Mouse (Mus musculus): ENCODE data around the gene Mief2.
A peak's percentile ranks its signal among the peaks of the same experiment; 100 is the strongest.

Mief2 gene

GRCm38 (mm10) chr11:60719263-60719662 is 8.9 kb upstream of the Mief2 start:
- DNase-seq (ENCODE audit: low read depth, low spot score) = no peak

DNA sequence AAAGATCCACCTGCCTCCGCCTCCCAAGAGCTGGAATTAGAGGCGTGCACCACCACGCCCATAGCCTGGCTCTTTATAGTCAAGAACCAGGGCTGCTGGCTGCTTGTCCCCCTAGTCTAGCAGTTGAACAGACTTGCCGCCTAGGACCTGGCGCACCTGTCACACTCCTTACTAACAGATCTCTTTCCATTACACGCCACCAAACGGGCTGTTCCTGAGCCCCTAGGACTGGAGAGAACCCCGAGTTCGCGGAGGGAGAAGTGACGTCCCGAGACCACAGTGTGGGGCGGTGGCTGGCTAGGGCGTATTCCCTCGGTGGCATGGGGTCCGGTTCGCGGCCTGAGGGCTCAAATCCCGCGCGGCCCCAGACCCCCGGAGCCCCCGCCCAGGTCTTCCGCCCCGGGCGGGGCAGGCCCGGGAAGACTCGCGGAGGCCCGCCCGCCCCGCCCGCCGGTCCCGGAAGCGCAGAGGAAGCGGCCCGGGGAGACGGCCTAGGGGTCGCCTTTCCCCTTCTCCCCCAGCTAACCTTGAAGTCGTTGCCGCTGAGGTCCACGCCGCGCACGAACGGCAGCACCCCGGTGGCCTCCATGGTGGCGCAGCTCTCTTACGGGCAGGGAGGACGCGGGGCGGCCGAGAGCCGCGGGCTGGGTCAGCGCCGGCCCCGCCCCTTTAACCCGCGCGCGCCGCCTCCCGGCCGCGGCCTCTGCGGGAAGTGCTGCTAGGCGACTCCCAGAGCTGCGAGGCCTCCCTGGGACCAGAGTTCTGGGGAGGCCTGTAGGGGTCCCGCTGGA is 1.4 kb upstream of the Mief2 start, which contains the start of gene Flii:
Gene Flii (minus strand): TSS at position 663 of the 791 bp plus-strand sequence.
- DNase-seq (ENCODE audit: low read depth, low spot score) = peak; percentile 72

- DNase-seq (ENCODE audit: low read depth, low spot score) = no peak
These were observed 632 bp upstream of the Mief2 start for GRCm38 (mm10) chr11:60727392-60728140.

DNA sequence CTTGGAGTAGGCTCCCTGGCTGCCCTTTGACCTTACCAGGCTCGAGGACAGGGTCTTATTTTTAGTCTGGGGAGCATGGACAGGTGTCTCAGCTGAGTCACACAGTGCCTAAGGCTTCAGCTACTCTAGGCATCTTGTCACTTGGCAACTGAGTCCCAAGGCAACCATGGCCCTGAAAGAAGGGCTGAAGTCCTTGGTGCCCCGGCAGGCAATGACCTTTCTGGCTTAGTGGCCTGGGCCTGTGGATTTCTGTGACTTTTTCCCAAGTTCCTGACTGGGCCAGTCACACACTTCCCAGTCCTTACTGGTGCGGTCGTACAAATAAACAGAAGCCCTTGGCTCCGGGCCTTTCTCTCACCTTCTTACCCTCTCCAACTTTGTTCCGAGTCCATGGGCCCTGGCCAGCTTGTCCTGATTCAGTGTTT is 1.0 kb downstream of the Mief2 start:
- DNase-seq (ENCODE audit: low read depth, low spot score) = no peak

GRCm38 (mm10) chr11:60730169-60730568 is 2.0 kb downstream of the Mief2 start:
- no peak for DNase-seq (ENCODE audit: low read depth, low spot score)

GRCm38 (mm10) chr11:60731251-60731650 is 3.1 kb downstream of the Mief2 start:
- no peak for DNase-seq (ENCODE audit: low read depth, low spot score)

GRCm38 (mm10) chr11:60734206-60734605 is 6.0 kb downstream of the Mief2 start:
- no peak for DNase-seq (ENCODE audit: low read depth, low spot score)

DNA sequence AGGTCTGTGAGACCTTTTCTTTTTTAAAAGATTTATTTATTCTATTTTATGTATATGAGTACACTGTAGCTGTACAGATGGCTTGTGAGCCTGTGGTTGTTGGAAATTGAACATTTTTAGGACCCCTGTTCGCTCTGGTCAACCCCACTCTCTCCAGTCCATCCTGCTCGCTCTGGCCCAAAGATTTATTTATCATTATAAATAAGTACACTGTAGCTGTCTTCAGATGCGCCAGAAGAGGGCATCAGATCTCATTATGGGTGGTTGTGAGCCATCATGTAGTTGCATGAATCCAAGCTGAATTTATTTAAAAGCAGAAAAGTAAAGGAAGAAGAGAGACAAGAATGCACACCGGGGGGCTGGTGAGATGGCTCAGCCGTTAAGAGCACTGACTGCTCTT is 7.0 kb downstream of the Mief2 start:
- no peak for DNase-seq (ENCODE audit: low read depth, low spot score)

DNA sequence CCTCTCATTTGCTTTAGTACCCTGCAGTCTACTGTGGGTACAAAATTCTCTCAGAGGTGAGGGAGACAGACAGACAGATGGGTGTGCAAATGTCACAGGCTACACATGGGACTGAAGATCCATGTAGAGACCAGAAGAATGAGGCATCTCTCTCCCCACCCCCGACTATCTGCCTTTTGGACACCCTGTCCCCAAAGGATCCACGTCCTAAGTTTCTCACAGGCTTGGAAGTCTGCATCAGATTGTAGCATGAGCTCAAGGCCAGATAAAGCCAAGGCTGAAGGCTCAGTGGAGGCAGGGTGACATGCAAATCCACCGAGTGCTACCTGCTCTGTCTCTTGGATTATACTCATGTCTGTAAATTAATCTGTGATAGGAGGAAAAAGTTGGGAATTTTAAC is 8.3 kb downstream of the Mief2 start:
- DNase-seq (ENCODE audit: low read depth, low spot score) = no peak

DNA sequence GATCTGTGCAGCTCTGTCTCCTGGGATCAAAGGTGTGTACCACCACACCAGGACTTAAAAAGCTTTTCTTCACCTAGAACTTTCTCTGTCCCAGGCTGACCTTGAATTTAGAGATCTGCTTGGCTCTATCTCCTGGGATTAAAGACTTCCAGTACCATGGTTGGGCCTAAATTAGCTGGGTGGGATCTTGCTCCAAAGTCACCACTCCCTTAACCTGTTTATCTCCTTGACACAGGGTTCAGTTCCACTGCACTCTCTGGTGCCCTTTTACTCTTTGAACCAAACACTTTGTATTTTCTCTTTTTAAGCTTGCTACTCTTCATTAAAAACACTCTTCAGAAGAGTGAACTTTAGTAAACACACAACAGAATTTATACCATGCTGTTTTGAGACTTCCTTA is 9.3 kb downstream of the Mief2 start:
- no peak for DNase-seq (ENCODE audit: low read depth, low spot score)

GRCm38 (mm10) chr11:60740321-60740720 is 12.1 kb downstream of the Mief2 start:
- DNase-seq (ENCODE audit: low read depth, low spot score) = no peak

DNA sequence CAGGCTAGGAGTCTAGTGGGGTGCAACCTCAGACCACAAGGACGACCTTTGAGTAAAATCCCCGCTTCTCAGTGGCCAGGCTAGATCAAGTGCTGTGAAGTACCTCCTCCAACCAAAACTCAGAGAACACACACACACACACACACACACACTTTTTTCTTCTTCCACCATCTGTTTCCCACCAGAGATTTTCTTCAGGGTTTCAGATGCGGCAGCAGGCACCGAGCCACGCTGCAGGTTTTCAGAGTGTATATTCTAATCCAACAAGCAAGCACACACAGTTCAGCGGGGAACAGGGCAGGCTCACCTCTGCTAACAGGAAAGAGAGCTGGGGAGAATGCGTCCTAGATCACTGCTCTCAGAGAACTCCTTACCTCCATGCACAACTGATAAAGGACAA is 27.4 kb downstream of the Mief2 start:
- DNase-seq (ENCODE audit: low read depth, low spot score) = no peak

- DNase-seq (ENCODE audit: low read depth, low spot score) = no peak
These were observed 33.5 kb downstream of the Mief2 start for GRCm38 (mm10) chr11:60761681-60762080.

GRCm38 (mm10) chr11:60766969-60767368 is 38.8 kb downstream of the Mief2 start:
- DNase-seq (ENCODE audit: low read depth, low spot score) = no peak

GRCm38 (mm10) chr11:60769322-60769721 is 41.1 kb downstream of the Mief2 start:
- DNase-seq (ENCODE audit: low read depth, low spot score) = no peak

GRCm38 (mm10) chr11:60770776-60771175 is 42.6 kb downstream of the Mief2 start:
- DNase-seq (ENCODE audit: low read depth, low spot score) = no peak

GRCm38 (mm10) chr11:60772161-60772560 is 44.0 kb downstream of the Mief2 start:
- DNase-seq (ENCODE audit: low read depth, low spot score) = no peak

GRCm38 (mm10) chr11:60774158-60774689 is 46.0 kb downstream of the Mief2 start:
- DNase-seq (ENCODE audit: low read depth, low spot score) = no peak

DNA sequence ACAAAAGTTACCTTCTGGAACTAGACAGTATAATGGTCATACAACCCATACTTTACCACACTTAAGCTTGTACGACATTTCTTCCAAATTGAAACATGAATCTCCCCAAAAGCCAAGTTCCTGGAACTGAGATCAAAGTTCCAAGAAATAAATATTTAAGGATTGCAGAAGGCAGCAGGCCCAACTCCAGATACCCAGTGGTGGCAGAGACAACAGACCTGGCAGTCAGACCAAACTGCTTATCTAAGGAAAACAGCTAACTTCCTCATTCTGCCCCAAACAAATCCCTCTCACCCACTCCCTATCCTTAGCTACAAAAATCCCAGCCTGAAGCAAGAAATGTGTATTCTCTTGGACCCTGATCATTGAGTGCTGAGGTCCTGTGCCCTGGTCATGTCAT is 46.6 kb downstream of the Mief2 start:
- peak; percentile 57 for DNase-seq (ENCODE audit: low read depth, low spot score)

- no peak for DNase-seq (ENCODE audit: low read depth, low spot score)
These were observed 47.4 kb downstream of the Mief2 start for GRCm38 (mm10) chr11:60775578-60775977.

DNA sequence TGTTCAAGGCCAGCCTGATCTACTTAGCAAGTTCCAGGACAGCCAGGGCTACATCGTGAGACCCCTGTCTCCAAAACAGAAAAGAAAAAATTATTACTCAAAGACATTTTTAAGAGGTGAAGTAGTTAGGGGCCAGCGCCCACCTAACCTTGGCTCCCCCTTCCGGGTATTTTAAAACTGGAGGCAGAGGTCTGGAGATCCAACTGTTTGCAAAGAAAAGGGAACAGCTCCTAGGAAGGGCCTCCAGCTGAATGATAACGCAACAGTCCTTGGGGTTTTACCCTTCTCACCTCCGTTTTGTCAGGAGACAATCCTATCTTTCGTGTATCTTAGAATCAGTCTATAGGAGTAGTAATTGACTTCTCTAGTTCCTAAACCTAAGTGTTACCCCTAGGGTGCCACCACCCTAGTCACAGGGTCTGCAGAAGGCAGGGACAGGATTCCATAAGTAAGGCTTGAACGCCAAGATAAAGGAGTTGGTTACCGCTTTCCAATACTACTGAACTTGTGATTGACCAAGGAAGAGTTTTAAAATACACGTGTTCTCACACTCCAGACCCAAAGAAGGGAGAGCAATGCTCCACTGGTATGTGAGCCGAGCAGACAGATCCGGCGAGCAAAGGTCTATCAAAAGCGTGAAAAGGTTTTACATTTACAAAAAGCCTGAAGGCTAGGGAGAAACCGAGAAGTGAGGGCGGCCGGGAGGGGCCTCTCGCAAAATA is 48.1 kb downstream of the Mief2 start:
- peak; percentile 9 for DNase-seq (ENCODE audit: low read depth, low spot score)

Data from c-Kit-negative CD71-positive TER-119-positive erythroid progenitor cells, embryonic 14.5 days (primary cell).